Mouse (Mus musculus): ENCODE results near the gene Rbmxl2.

Gene Rbmxl2

DNA sequence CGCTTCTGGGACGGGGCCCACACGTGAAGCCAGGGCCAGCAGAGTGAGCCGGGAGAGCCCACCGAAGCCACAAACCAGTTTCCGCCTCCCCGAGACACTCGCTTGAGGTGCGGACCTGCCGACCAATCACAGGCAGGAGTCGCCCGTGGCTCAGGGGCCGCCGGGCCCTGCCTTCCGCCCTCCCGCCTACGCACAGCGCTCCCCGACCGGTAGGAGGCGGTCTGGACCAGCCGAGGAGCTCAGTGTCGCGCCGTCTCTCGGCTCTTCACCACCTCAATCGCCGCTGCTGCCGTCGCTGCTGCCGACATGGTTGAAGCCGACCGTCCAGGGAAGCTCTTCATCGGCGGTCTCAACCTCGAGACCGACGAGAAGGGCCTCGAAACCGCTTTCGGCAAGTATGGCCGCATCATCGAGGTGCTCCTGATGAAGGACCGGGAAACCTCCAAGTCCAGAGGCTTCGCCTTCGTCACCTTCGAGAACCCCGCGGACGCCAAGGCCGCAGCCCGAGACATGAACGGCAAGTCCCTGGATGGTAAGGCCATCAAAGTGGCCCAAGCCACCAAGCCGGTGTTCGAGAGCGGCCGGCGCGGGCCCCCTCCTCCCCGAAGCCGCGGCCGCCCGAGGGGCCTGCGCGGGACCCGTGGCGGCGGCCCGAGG is at the start of gene Rbmxl2:
TSS of gene Rbmxl2 (plus strand) at position 242 of the 657 bp plus-strand sequence.
- DNase-seq (ENCODE audit: low spot score), result no peak

DNA sequence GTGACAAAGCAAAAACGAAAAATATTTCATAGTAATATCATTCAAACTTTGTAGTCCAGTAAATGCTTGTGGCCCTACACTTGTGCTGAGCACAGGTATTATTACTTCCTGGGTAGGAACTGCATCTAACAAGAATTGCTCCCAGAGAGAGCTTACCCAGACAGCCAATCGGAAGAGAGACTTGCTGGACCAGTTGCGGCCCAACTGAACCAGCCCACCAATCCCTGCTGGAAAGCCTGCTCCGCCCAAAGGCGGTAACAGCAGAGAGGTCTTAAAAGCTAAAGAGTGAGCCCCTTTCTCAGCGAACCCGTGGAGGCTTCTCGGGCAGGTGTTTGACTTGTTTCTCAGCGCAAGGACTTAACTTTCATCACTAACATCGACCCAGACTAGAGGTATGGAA is 42.6 kb upstream of the Rbmxl2 start, which contains the start of gene Nlrp14:
TSS of gene Nlrp14 (plus strand) at position 301 of the 400 bp plus-strand sequence.
- no peak for DNase-seq (ENCODE audit: low spot score)

DNA sequence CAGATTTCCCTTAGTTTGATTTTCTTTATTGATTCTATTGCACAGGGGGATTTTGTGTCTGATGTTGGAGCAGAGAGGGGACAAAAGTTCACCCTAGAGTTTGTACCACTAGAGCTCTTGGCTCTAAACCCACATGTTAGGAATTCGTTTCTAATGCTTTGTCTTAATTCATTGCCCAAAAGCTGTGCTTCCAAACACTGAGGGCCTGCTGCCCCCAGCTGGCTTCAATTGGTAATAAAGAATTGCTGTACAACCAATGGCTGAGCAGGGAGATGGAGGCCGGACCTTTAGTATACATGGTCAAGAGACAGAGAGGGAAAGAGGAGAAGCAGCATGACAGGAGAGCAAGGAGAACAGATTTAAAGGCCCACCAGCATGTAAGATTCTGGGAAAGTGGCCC is 28.8 kb upstream of the Rbmxl2 start:
- no peak for DNase-seq (ENCODE audit: low spot score)

DNA sequence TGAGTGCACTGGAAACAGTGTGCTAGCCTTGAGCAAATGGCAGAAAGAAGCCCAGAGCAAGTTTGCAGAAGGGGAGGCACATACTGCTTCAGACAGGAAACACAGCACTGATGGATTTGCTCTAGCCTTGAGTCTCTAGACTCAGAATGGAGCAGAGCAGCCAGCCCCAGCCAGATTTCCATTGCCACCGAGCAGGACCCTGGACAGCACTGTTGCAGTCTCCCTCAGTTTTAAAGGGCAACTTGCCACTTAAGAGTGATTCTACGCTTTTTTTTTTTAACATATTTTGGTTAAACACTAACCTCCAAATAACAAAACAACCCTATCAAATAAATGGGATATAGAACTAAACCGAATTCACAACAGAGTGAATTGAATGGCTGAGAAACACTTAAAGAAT is 7.4 kb upstream of the Rbmxl2 start:
- no peak for DNase-seq (ENCODE audit: low spot score)

DNA sequence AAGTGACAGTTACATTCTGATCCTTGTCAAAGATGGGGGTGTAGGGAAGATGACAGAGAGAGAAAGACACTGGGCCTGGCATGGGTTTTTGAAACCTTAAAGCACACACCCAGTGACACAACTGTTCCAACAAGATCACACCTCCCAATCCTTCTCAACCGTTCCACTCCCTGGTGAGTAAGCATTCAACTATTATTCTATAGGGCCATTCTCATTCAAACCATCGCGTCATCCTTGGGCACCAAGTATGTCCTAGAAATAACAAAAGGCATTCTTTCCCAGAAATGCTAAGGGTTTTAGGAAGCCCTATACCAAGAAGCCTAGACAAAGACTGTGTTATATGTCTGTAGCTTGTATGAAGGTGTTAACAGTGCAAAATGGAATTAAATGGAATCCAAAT is 1.4 kb upstream of the Rbmxl2 start:
- no peak for DNase-seq (ENCODE audit: low spot score)

DNA sequence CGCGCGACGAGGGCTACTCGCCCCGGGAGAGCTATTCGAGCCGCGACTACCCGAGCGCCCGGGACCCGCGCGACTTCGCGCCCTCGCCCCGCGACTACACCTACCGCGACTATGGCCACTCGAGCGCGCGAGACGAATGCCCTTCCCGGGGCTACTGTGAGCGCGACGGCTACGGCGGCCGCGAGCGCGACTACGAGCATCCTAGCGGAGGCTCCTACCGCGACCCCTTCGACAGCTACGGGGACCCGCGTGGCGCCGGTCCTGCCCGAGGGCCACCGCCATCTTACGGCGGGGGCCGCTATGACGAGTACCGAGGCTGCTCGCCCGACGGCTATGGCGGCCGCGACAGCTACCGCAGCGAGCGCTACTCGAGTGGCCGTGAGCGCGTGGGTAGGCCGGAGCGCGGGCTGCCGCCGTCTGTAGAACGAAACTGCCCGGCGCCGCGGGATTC is 906 bp downstream of the Rbmxl2 start:
- DNase-seq (ENCODE audit: low spot score), result no peak

DNA sequence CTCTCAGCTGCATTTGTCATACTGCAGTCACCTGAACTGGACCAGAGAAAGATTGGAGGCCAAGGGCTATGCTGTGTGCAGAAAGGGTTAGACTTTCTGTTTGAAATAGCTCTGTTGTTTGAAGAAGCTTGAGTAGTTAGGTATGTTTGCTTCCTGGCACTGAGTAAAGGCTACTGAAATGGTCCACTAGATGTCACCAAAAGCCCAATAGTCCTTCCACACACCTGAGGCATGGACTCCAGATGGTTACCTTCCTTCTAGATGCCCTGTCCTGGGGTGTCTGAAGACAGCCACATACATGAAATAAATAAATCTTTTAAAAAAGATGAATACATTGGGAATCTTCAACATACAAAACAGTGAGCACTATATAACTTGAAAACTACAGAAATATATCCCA is 6.5 kb downstream of the Rbmxl2 start:
- no peak for DNase-seq (ENCODE audit: low spot score)

- no peak for DNase-seq (ENCODE audit: low spot score)
Observed at GRCm38 (mm10) chr7:107216845-107217244, 7.6 kb downstream of the Rbmxl2 start.

GRCm38 (mm10) chr7:107236854-107237253 is 27.6 kb downstream of the Rbmxl2 start:
- DNase-seq (ENCODE audit: low spot score), result no peak

DNA sequence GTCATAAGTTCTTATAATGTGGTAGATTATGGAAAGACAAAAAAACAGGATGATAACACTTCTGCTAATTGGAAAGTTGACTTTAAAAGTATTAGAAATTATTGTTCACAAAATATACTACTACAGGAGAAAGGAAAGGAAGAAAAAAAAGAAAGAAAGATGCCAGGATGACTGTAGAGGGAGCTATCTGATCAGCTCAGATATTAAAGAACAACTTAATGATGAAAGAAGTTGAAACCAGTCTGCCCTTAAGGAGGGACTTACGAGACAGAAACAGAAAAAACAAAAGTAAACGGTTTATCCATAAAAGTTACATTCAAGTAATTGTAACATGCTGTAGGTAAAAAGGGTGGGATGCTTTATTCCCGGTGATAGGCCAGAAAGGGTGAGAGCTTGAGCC is 28.3 kb downstream of the Rbmxl2 start:
- DNase-seq (ENCODE audit: low spot score), result no peak

DNA sequence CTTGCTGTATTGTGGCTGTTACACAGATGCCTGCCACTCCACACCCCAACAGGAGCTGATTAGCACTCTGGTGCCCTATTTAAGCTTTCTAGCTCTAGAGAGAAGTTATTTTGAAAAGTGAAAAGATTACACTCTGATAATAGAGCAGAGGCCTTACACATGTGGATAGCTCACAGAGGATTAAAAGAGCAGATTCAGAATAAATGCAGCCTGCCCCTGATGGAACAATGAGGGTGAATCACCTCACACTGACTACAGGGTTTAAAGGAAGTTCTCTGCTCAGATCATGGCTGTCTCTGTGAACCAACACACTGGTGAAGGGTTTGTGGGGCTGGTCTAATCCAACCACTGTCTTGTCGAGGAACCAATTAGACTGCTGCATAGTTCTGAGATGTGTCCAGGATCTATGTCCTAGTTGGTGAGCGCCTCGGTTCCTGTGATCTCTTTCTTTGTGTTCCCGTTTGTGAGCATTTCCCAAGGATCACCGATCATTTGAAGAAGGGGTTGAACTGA is 32.2 kb downstream of the Rbmxl2 start:
- no peak for DNase-seq (ENCODE audit: low spot score)

DNA sequence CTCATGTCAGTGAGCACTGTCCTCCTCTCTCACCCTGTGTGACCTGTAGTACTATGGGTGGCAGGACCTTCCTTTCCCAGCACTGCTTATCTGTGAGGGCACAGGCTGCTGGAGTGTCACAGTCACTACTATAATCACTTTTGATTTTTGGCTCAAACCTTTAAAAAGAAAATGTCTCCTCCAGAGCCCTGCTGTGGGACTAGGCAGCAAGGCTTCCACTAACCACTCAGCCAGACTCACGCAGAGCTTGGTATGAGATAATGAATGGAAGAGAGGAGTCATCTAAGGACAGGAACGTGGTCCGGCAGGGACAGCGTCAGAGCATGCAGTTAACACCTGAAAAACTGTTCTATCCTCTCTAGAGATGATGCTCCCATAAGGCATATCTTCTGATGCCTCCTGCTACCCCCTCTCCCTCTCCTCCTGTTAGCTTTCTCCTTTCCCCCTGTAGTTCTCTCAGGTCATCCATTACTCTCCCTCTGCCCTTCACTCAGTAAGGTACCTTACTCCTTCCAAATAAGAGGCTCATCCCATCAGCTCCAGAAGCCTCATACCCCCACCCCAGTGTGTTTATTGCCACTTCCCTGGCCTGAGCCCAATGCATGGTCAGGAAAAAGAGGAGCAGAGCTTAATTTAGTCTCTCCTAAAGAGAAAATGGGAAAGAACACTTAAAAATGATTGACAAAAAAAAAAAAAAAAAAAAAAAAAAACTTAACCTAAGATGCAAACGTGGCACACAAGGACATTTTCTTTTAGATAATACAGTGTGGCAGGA is 41.2 kb downstream of the Rbmxl2 start:
- DNase-seq (ENCODE audit: low spot score), result no peak

- DNase-seq (ENCODE audit: low spot score), result no peak
Observed at GRCm38 (mm10) chr7:107253355-107253754, 44.1 kb downstream of the Rbmxl2 start.

GRCm38 (mm10) chr7:107259936-107260335 is 50.7 kb downstream of the Rbmxl2 start:
- DNase-seq (ENCODE audit: low spot score), result no peak

Measured in ovary, postnatal 36 days (tissue).